Mouse (Mus musculus) CH12.LX (cell line): Measurements from ENCODE around the gene Serpine3. TPM values are rescaled to one million over a fixed set of nuclear protein-coding genes. Genes with fewer than 3 reads are reported as not detected.

Experiments used
- CHD2 ChIP-seq: IDR thresholded peaks from 2 replicates; pipeline ENCODE4 v1.6.1; 2011; ENCODE audit warnings: low read length, improper control_type of control experiment
- ETS1 ChIP-seq: conservative IDR thresholded peaks from 2 replicates; pipeline ENCODE4 v1.6.1; 2012; ENCODE audit warnings: low read depth, mild to moderate bottlenecking, inconsistent platforms, low read length, improper control_type of control experiment, moderate library complexity
- polyA plus RNA-seq: library from polyadenylated mRNA; unstranded; fragments of >175 nt; gene quantifications from 2 replicates; pipeline ENCODE4 v1.2.1, GENCODE M21; 2012; ENCODE audit warnings: low read depth; ENCODE audit not compliant: insufficient read length
- total RNA-seq, 2 experiments: library from RNA; depleted of rRNA; stranded (reverse); fragments of 300-350 nt in 1 of 2; fragments of >200 nt in 1 of 2; gene quantifications; 2 replicates each; pipeline ENCODE4 v1.2.3; 2012 to 2014

The Serpine3 gene
- total and polyA plus RNA-seq, 3 experiments: 0.08 TPM; not detected in 2

- TF ChIP-seq CHD2 (no peak), ETS1 (no peak)
These were observed 72.2 kb downstream of the Serpine3 start (continued) for GRCm38 (mm10) chr14:62735646-62736045.

Other genes starting within 250 kb of the Serpine3 start
- gene Gucy1b2, start 207.4 kb upstream of the Serpine3 start, total RNA-seq (2012; rRNA removed): not detected in 2 replicates
- not detected in 2 replicates for gene Gucy1b2, start 207.4 kb upstream of the Serpine3 start, total RNA-seq (2014; rRNA removed)
- gene Gucy1b2, start 207.4 kb upstream of the Serpine3 start, polyA plus RNA-seq: not detected in 2 replicates
- not detected in 2 replicates for gene Fam124a, start 107.9 kb upstream of the Serpine3 start, total RNA-seq (2012; rRNA removed)
- gene Fam124a, start 107.9 kb upstream of the Serpine3 start, total RNA-seq (2014; rRNA removed): not detected in 2 replicates
- gene Fam124a, start 107.9 kb upstream of the Serpine3 start, polyA plus RNA-seq: 0.13 TPM in 1 of 2 replicates, not detected in the other
- not detected in 2 replicates for gene Gm4131, start 96.7 kb upstream of the Serpine3 start, total RNA-seq (2012; rRNA removed)
- not detected in 2 replicates for gene Gm4131, start 96.7 kb upstream of the Serpine3 start, total RNA-seq (2014; rRNA removed)
- not detected in 2 replicates for gene Gm4131, start 96.7 kb upstream of the Serpine3 start, polyA plus RNA-seq
- 21.5 and 31.3 TPM in 2 replicates for gene Ints6, start 97.5 kb downstream of the Serpine3 start, total RNA-seq (2012; rRNA removed)
- gene Ints6, start 97.5 kb downstream of the Serpine3 start, total RNA-seq (2014; rRNA removed): 53.4 and 55.7 TPM in 2 replicates
- gene Ints6, start 97.5 kb downstream of the Serpine3 start, polyA plus RNA-seq: 41.1 and 44.0 TPM in 2 replicates
- 3.9 and 6.3 TPM in 2 replicates for gene Wdfy2, start 174.0 kb downstream of the Serpine3 start, total RNA-seq (2012; rRNA removed)
- 6.7 and 7.6 TPM in 2 replicates for gene Wdfy2, start 174.0 kb downstream of the Serpine3 start, total RNA-seq (2014; rRNA removed)
- gene Wdfy2, start 174.0 kb downstream of the Serpine3 start, polyA plus RNA-seq: 5.5 and 6.6 TPM in 2 replicates